Mouse (Mus musculus) heart, postnatal 0 days (tissue): Measurements from ENCODE around the gene Cntn6. TPM values are rescaled to one million over a fixed set of nuclear protein-coding genes. Genes with fewer than 3 reads are reported as not detected.

Experiments used
- ATAC-seq: fragments of 200-750 bp; cut with Nextera tagmentation; 2 replicates; pipeline ENCODE4 v1.8.0; 2017; ENCODE audit warnings: low read depth, moderate number of reproducible peaks, moderate library complexity; ENCODE audit not compliant: insufficient read depth
- DNase-seq: peaks from one replicate; pipeline ENCODE4 v3.0.0-alpha.2; 2016; ENCODE audit warnings: low spot score
- H3K27ac ChIP-seq: fragments of 300-500 bp; sonication (generic); 2 replicates; pipeline ENCODE4 v1.5.1; 2014; ENCODE audit warnings: low read depth, mild to moderate bottlenecking
- H3K27me3 ChIP-seq: fragments of 300-500 bp; sonication (generic); 2 replicates; pipeline ENCODE4 v1.6.1; 2014; ENCODE audit warnings: low read length, mixed read lengths; ENCODE audit not compliant: control insufficient read depth, insufficient read depth
- H3K36me3 ChIP-seq: fragments of 300-500 bp; sonication (generic); replicated peaks from 2 replicates; pipeline ENCODE4 v1.6.1; 2014; ENCODE audit warnings: low read length, mixed read lengths; ENCODE audit not compliant: control insufficient read depth, insufficient read depth
- H3K4me1 ChIP-seq: fragments of 300-500 bp; sonication (generic); 2 replicates; pipeline ENCODE4 v1.6.1; 2014; ENCODE audit warnings: antibody characterized with exemption; ENCODE audit not compliant: control insufficient read depth, insufficient read depth
- H3K4me2 ChIP-seq: fragments of 300-500 bp; sonication (generic); 2 replicates; pipeline ENCODE4 v1.6.1; 2014; ENCODE audit warnings: low read depth, mild to moderate bottlenecking, low read length, moderate library complexity
- H3K4me3 ChIP-seq: fragments of 300-500 bp; sonication (generic); 2 replicates; pipeline ENCODE4 v1.5.1; 2014; ENCODE audit warnings: low read depth, low read length
- H3K9ac ChIP-seq: fragments of 300-500 bp; sonication (generic); replicated peaks from 2 replicates; pipeline ENCODE4 v1.6.1; 2014; ENCODE audit warnings: low read depth, low read length, mixed read lengths
- H3K9me3 ChIP-seq: fragments of 300-500 bp; sonication (generic); replicated peaks from 2 replicates; pipeline ENCODE4 v1.6.1; 2016; ENCODE audit warnings: low read length; ENCODE audit not compliant: control insufficient read depth
- CTCF ChIP-seq: IDR thresholded peaks from 2 replicates; pipeline ENCODE4 v1.5.1; 2016; ENCODE audit warnings: antibody characterized with exemption, control low read depth, low read depth
- EP300 ChIP-seq: IDR thresholded peaks from 2 replicates; pipeline ENCODE4 v1.6.1; 2016; ENCODE audit warnings: antibody characterized with exemption, low read depth
- WGBS: fragments of 180-500 bp; shearing (Covaris S2); extraction: QIAGEN DNeasy Blood & Tissue Kit; methylation state at CpG from one replicate; pipeline ENCODE4 v1.1.7; 2014; 5-methylcytosine and 5-hydroxymethylcytosine counted together
- polyA plus RNA-seq: library from polyadenylated mRNA; unstranded; fragments of >200 nt; fragmentation: Nextera tagmentation; extraction: Ambion mirVana; gene quantifications from 2 replicates; pipeline ENCODE4 v1.2.1, GENCODE M21; 2015
- total RNA-seq: library from RNA; depleted of rRNA; stranded (reverse); fragments of >200 nt; gene quantifications from 2 replicates; pipeline ENCODE4 v1.2.3, GENCODE M21; 2014; ENCODE audit warnings: low replicate concordance

Gene Cntn6
- total and polyA plus RNA-seq, 2 experiments from 2014 or later, result 0.20 to 0.99 TPM

DNA sequence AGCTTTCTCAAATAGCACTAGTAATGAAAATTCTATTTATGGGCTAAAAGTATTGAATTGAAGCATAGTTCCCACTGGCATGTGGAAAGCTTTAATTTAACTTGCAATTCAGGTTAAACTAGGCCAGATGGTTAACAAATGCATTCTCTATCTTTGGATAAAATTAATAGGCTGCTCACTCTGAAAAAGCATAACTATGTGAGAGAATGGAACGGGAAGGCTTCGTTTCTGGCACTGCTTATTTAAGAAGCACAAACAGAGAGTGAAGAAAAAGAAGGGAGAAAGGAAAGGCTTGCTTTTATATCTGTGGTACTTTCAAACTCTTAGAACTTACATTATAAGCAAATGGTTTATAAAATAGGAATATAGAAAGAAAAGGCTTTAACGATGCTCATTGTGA is 268.6 kb downstream of the Cntn6 start:
- Histone ChIP-seq H3K9ac (no peak overlapping the region), H3K27ac (no peak overlapping the region), H3K4me3 (no peak overlapping the region), H3K4me1 (no peaks in the 10 kb centered on the region), H3K4me2 (no peak overlapping the region), H3K27me3 (no peaks in the 10 kb centered on the region), H3K36me3 (no peaks in the 10 kb centered on the region), H3K9me3 (no peaks in the 10 kb centered on the region)
- TF ChIP-seq EP300, result no peak
- no peak for TF ChIP-seq CTCF
- DNase-seq (no peak), ATAC-seq (no peak)
- 84% methylated on average over 3 of the region's 3 CpGs for WGBS

DNA sequence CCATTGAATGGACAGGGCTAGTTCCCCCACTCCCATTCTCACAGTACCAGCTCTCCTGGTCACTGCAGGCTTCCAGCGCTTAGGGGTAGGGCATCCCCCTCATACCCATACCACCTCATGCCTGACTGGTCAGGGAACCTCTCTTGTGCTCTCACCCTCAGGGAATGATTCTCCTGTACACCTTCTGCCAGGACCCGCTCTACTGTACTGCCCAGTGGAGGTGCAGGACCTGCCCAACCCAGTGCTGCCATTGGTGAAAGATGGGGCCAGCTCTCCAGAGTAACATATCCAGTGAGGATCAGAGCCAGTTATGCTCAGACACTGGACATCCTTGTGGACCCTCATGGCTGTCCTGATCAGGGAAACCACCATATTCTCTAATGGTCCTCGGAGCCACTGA is 291.3 kb downstream of the Cntn6 start:
- WGBS, result 77% methylated on average over 3 of the region's 3 CpGs
- no peaks in the 10 kb centered on the region for H3K27me3 ChIP-seq
- no peak for ATAC-seq
- H3K27ac ChIP-seq, result no peak overlapping the region
- no peak overlapping the region for H3K9ac ChIP-seq
- DNase-seq, result no peak
- TF ChIP-seq EP300 (no peak), CTCF (no peak)
- H3K4me1 ChIP-seq, result no peaks in the 10 kb centered on the region
- no peak overlapping the region for H3K4me2 ChIP-seq
- no peak overlapping the region for H3K4me3 ChIP-seq
- H3K9me3 ChIP-seq, result no peaks in the 10 kb centered on the region
- H3K36me3 ChIP-seq, result no peaks in the 10 kb centered on the region

DNA sequence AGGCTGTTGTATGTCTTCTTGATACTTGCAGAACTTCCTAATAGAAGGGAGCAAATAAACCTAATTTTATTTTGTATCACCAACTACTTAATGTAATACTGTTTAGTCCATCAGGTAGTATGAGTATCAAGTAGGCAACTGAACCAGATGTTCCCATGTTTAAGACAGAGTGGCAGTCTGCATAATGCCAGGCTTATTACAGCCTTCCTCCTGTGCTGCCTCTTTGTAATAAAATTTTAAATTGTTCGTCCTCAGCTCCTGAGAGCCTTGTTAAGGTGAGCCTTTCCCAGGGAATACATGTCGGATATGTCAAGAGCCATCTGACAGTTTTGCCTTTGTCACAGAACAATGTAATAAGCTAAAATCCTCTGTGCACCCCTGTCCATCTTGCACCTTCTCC is 294.9 kb downstream of the Cntn6 start:
- no peak for DNase-seq
- Histone ChIP-seq H3K4me1 (no peaks in the 10 kb centered on the region), H3K27me3 (no peaks in the 10 kb centered on the region), H3K4me3 (no peak overlapping the region), H3K4me2 (no peak overlapping the region), H3K27ac (no peak overlapping the region), H3K9ac (no peak overlapping the region), H3K9me3 (no peaks in the 10 kb centered on the region), H3K36me3 (no peaks in the 10 kb centered on the region)
- TF ChIP-seq CTCF (no peak), EP300 (no peak)
- no peak for ATAC-seq
- 49% methylated on average over 2 of the region's 2 CpGs for WGBS

DNA sequence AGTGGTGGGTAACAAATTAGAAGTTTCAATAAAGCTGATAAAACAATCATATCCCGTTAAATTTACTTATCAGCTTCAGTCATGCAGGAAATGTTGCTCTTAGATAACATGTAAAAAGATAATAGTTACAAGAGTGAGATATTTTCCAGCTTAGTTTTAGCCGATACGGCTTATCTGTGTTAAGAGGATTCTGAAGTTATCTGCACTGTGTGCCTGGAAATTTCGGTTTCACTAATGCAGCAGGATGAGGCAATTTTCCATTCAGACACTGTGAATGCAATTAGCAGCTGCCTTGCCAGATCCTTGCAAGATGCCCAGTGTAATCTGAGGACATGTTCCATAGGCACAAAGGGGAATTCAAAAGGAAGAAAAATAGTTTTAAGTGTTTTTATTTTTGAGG is 315.9 kb downstream of the Cntn6 start:
- Histone ChIP-seq H3K4me2 (no peak overlapping the region), H3K9me3 (no peaks in the 10 kb centered on the region), H3K27me3 (no peaks in the 10 kb centered on the region), H3K27ac (no peak overlapping the region), H3K9ac (no peak overlapping the region), H3K36me3 (no peaks in the 10 kb centered on the region), H3K4me1 (no peaks in the 10 kb centered on the region), H3K4me3 (no peak overlapping the region)
- DNase-seq, result no peak
- ATAC-seq, result no peak
- no peak for TF ChIP-seq EP300
- no peak for TF ChIP-seq CTCF
- 6% methylated on average over 4 of the region's 4 CpGs for WGBS

DNA sequence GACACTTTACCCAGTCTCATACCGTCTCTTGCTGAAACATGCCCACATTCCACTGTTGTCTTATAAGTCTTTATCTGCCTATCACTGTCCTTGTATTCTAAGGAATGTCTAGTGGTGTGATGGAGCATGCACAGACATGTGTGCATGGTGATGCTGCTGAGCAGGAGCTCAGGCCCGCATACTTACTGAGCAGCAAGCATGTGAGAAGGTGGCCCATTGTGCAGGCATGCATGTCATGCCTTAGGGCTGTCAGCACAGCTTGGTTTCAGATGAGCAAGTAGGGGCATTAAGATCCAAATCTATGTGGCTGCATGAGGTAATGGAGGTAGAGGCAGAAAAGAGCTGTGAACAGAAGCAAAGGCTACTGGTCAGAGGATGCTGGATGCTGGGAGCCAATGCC is 323.0 kb downstream of the Cntn6 start:
- ATAC-seq, result no peak
- no peak overlapping the region for H3K27ac ChIP-seq
- H3K4me2 ChIP-seq, result no peak overlapping the region
- H3K36me3 ChIP-seq, result no peaks in the 10 kb centered on the region
- TF ChIP-seq EP300, result no peak
- no peak for TF ChIP-seq CTCF
- no peak overlapping the region for H3K4me3 ChIP-seq
- no peaks in the 10 kb centered on the region for H3K27me3 ChIP-seq
- H3K9me3 ChIP-seq, result no peaks in the 10 kb centered on the region
- 56% methylated on average over 2 of the region's 2 CpGs for WGBS
- no peak overlapping the region for H3K9ac ChIP-seq
- no peaks in the 10 kb centered on the region for H3K4me1 ChIP-seq
- no peak for DNase-seq

DNA sequence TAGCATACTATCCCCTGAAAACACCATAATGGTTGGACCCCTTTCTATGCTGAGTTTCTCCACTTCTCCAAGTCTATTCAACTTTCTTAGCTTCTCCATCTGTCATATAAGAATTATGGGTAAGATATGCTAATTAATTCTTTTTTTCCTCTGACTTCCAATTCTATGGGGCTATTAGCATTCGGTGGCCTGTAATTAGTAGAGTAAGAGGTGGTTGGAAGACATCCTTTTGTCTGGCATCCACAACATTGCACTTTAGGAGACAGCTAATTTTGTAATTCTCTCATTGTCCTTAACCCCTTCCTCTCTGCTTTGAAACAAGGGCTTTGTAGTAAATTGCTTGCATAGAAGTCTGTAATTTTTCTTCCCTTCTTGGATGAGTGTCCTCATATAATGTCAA is 387.1 kb downstream of the Cntn6 start:
- Histone ChIP-seq H3K4me3 (no peak overlapping the region), H3K4me2 (no peak overlapping the region), H3K27me3 (no peaks in the 10 kb centered on the region), H3K9me3 (no peaks in the 10 kb centered on the region), H3K9ac (no peak overlapping the region), H3K4me1 (no peaks in the 10 kb centered on the region), H3K36me3 (no peaks in the 10 kb centered on the region), H3K27ac (no peak overlapping the region)
- 61% methylated on average over 1 of the region's 1 CpGs for WGBS
- ATAC-seq (no peak), DNase-seq (no peak)
- TF ChIP-seq CTCF (no peak), EP300 (no peak)
